Mouse (Mus musculus): ENCODE results near the gene Kcna10.

- TF ChIP-seq POLR2A (IDR thresholded peaks at IDR 0.05; ENCODE audit: low read depth, low read length) (no peak), CTCF (conservative IDR thresholded peaks at IDR 0.05; ENCODE audit: insufficient read depth, insufficient read length, low read depth, low read length) (no peak)
Measured at GRCm38 (mm10) chr3:107230527-107230926, 47.7 kb downstream of the Kcna10 start, which contains the start of gene A630076J17Rik.

Measured in kidney, adult 2 months (tissue).